Mouse (Mus musculus): Measurements from ENCODE around the gene Ascc2. TPM values are rescaled to one million over a fixed set of nuclear protein-coding genes. Genes with fewer than 3 reads are reported as not detected.
A peak's percentile ranks its signal among the peaks of the same experiment; 100 is the strongest.

Gene Ascc2
- total RNA-seq, 1 experiment: 23.8 TPM

DNA sequence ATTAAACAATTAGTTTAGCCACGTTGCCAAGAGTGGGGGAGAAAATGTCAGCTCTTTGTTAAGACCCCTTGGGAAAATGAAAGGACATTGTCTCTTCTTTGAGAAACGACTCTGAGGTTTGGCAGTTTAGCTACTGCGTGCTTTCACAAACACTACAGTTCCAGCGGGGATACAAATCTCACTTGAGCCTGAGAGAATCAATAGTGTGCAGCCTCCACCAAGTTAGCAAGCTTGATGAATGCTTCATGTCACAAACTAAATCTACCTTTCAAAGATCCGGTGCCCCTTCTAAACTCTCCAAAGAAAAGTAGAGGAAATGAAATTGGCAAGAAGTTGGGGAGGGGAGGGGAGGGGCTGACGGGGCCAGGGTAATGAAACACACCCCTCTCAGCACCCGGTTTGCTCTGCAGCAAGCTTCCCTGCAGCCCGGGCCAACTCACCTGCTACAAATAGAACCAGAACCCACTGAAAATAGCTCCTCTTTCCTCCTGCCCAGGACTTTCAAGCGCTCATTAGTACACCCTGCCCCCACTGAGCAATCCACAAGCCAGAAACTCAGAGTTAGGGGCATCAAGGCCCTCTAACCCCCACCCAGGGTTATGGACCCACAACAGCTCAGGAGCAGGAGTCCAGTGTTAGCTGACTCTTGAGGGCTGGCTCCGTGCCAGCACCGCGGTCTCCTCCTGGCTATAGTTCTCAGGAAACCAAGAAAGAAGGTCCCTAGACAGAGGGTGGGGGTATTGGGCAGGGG, 34.7 kb upstream of the Ascc2 start:
- Histone ChIP-seq H3K9ac (ENCODE audit: insufficient read depth, low read depth, low read length, poor library complexity, severe bottlenecking) (no peak overlapping the region), H3K4me1 (ENCODE audit: control insufficient read depth in 2 of 2, insufficient read depth in 2 of 2, low read length in 2 of 2, poor library complexity in 1 of 2) (peaks cover 0 to 4% of the 10 kb centered on the region in 2 experiments; a peak in 1 of 4 replicates), H3K4me3 (ENCODE audit: insufficient read depth in 1 of 2, low read depth in 1 of 2, low read length in 2 of 2, poor library complexity in 1 of 2, severe bottlenecking in 1 of 2) (peak overlapping the region in 1 of 2 experiments; percentile 33; a peak in 1 of 4 replicates), H3K36me3 (ENCODE audit: control insufficient read depth, insufficient read depth, low read length, poor library complexity, severe bottlenecking) (no peaks in the 10 kb centered on the region), H3K27ac (ENCODE audit: insufficient read depth, low read depth, low read length, poor library complexity, severe bottlenecking) (no peak overlapping the region), H3K9me3 (ENCODE audit: control insufficient read depth, insufficient read depth, low read depth, low read length) (no peaks in the 10 kb centered on the region)
- in situ Hi-C loops (cut with MboI; ENCODE audit: low sequenced_read_pairs in 2 of 2, unreplicated experiment in 2 of 2): no loop called here
- no peak for DNase-seq (ENCODE audit: low read depth, low spot score)
- TF ChIP-seq MAFK (IDR thresholded peaks at IDR 0.05; ENCODE audit: insufficient read depth, low read depth, low read length) (no peak), HCFC1 (IDR thresholded peaks at IDR 0.05; ENCODE audit: borderline replicate concordance, insufficient read depth, low read length) (no peak), CHD2 (IDR thresholded peaks at IDR 0.05; ENCODE audit: low read depth, low read length) (no peak), ZC3H11A (IDR thresholded peaks at IDR 0.05; ENCODE audit: borderline replicate concordance, low read depth, low read length) (no peak), ZNF384 (IDR thresholded peaks at IDR 0.05; ENCODE audit: low read depth, low read length) (no peak)

DNA sequence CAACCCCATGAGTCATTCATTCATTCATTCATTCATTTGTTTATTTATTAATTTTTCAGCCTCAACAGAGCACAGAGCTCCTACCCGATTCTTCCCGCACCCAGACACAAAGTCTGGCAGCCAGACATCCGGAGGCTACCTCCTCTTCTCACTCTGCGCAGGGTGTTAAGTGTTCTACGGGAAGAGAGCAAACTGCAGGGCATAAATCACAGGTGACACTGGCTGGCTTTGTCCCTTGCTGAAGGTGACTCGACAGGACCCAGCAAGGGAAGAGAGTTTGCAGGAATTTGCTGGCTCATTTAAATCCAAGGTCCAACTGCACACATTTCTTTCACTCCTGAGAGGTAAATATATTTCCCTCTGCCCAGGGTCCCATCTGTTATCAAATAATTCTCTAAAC, 33.1 kb upstream of the Ascc2 start:
- Histone ChIP-seq H3K36me3 (ENCODE audit: control insufficient read depth, insufficient read depth, low read length, poor library complexity, severe bottlenecking) (no peaks in the 10 kb centered on the region), H3K4me1 (ENCODE audit: control insufficient read depth in 2 of 2, insufficient read depth in 2 of 2, low read length in 2 of 2, poor library complexity in 1 of 2) (peaks cover 0 to 4% of the 10 kb centered on the region in 2 experiments; a peak in 1 of 4 replicates), H3K4me3 (ENCODE audit: insufficient read depth in 1 of 2, low read depth in 1 of 2, low read length in 2 of 2, poor library complexity in 1 of 2, severe bottlenecking in 1 of 2) (no peak overlapping the region), H3K27ac (ENCODE audit: insufficient read depth, low read depth, low read length, poor library complexity, severe bottlenecking) (no peak overlapping the region), H3K9me3 (ENCODE audit: control insufficient read depth, insufficient read depth, low read depth, low read length) (no peaks in the 10 kb centered on the region), H3K9ac (ENCODE audit: insufficient read depth, low read depth, low read length, poor library complexity, severe bottlenecking) (no peak overlapping the region)
- no peak for TF ChIP-seq HCFC1 (IDR thresholded peaks at IDR 0.05; ENCODE audit: borderline replicate concordance, insufficient read depth, low read length)
- 0 out of 2 replicates have a peak, but pooled peaks have one; percentile 20 for TF ChIP-seq MAFK (IDR thresholded peaks at IDR 0.05; ENCODE audit: insufficient read depth, low read depth, low read length)
- in situ Hi-C loops (cut with MboI; ENCODE audit: low sequenced_read_pairs in 2 of 2, unreplicated experiment in 2 of 2): no loop called here
- DNase-seq (ENCODE audit: low read depth, low spot score): no peak

DNA sequence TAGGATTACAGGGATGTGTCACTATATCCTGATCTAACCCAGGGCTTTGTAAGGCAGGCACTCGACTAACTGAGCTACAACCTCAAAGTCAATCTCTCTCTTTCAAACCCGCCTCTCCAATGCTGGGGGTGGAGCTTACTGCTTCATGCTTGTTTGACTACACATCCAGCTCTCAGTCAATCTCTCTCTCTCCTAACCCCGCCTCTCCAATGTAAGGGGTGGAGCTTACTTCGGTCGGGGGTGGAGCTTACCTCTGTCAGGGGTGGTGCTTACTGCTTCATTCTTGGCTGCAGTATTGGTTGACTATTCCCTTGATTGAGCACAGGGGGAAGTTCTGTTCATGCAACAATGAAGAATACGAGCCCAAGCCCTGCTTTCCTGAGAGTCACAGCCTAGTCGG, 32.1 kb upstream of the Ascc2 start:
- H3K9me3 ChIP-seq (ENCODE audit: control insufficient read depth, insufficient read depth, low read depth, low read length): no peaks in the 10 kb centered on the region
- in situ Hi-C loops (cut with MboI; ENCODE audit: low sequenced_read_pairs in 2 of 2, unreplicated experiment in 2 of 2): no loop called here
- no peak for TF ChIP-seq MAFK (IDR thresholded peaks at IDR 0.05; ENCODE audit: insufficient read depth, low read depth, low read length)
- TF ChIP-seq ZC3H11A (IDR thresholded peaks at IDR 0.05; ENCODE audit: borderline replicate concordance, low read depth, low read length): no peak
- no peak for TF ChIP-seq HCFC1 (IDR thresholded peaks at IDR 0.05; ENCODE audit: borderline replicate concordance, insufficient read depth, low read length)
- no peak for TF ChIP-seq CHD2 (IDR thresholded peaks at IDR 0.05; ENCODE audit: low read depth, low read length)
- TF ChIP-seq ZNF384 (IDR thresholded peaks at IDR 0.05; ENCODE audit: low read depth, low read length): no peak

DNA sequence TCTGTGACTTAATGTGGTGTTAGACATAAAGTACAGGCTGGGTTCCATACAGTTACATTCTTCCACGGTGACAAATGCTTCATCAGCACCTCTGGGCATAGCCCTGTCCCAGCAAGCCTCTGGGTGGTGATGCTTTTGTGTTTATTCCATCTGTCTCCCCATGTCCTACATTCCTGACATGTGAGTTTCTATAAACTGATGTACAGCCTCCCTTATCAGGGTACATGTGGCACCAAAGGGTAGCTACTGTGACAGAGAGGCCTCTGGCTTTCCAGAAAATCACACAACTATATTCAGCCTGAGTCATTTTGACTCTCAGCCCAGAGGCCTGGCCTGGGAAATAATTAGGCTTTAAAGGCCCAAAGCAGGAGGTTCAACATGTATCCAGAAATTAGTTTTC, 31.0 kb upstream of the Ascc2 start:
- H3K9me3 ChIP-seq (ENCODE audit: control insufficient read depth, insufficient read depth, low read depth, low read length): no peaks in the 10 kb centered on the region
- no peak for TF ChIP-seq ZNF384 (IDR thresholded peaks at IDR 0.05; ENCODE audit: low read depth, low read length)
- TF ChIP-seq ZC3H11A (IDR thresholded peaks at IDR 0.05; ENCODE audit: borderline replicate concordance, low read depth, low read length): no peak
- no peak for TF ChIP-seq MAFK (IDR thresholded peaks at IDR 0.05; ENCODE audit: insufficient read depth, low read depth, low read length)
- TF ChIP-seq CHD2 (IDR thresholded peaks at IDR 0.05; ENCODE audit: low read depth, low read length): no peak
- TF ChIP-seq HCFC1 (IDR thresholded peaks at IDR 0.05; ENCODE audit: borderline replicate concordance, insufficient read depth, low read length): no peak
- no peaks in the 10 kb centered on the region for H3K36me3 ChIP-seq (ENCODE audit: control insufficient read depth, insufficient read depth, low read length, poor library complexity, severe bottlenecking)
- no peak overlapping the region for H3K27ac ChIP-seq (ENCODE audit: insufficient read depth, low read depth, low read length, poor library complexity, severe bottlenecking)
- peaks cover 0 to 4% of the 10 kb centered on the region in 2 experiments; a peak in 1 of 4 replicates for H3K4me1 ChIP-seq (ENCODE audit: control insufficient read depth in 2 of 2, insufficient read depth in 2 of 2, low read length in 2 of 2, poor library complexity in 1 of 2)
- in situ Hi-C loops (cut with MboI; ENCODE audit: low sequenced_read_pairs in 2 of 2, unreplicated experiment in 2 of 2): no loop called here
- DNase-seq (ENCODE audit: low read depth, low spot score): no peak
- H3K9ac ChIP-seq (ENCODE audit: insufficient read depth, low read depth, low read length, poor library complexity, severe bottlenecking): no peak overlapping the region
- no peak overlapping the region for H3K4me3 ChIP-seq (ENCODE audit: insufficient read depth in 1 of 2, low read depth in 1 of 2, low read length in 2 of 2, poor library complexity in 1 of 2, severe bottlenecking in 1 of 2)

More for the DNA sequence above, 32.1 kb upstream of the Ascc2 start:
- DNase-seq (ENCODE audit: low read depth, low spot score): peak; percentile 96
- H3K4me3 ChIP-seq (ENCODE audit: insufficient read depth in 1 of 2, low read depth in 1 of 2, low read length in 2 of 2, poor library complexity in 1 of 2, severe bottlenecking in 1 of 2): no peak overlapping the region
- H3K36me3 ChIP-seq (ENCODE audit: control insufficient read depth, insufficient read depth, low read length, poor library complexity, severe bottlenecking): no peaks in the 10 kb centered on the region
- peaks cover 0 to 4% of the 10 kb centered on the region in 2 experiments; a peak in 1 of 4 replicates for H3K4me1 ChIP-seq (ENCODE audit: control insufficient read depth in 2 of 2, insufficient read depth in 2 of 2, low read length in 2 of 2, poor library complexity in 1 of 2)
- no peak overlapping the region for H3K27ac ChIP-seq (ENCODE audit: insufficient read depth, low read depth, low read length, poor library complexity, severe bottlenecking)
- no peak overlapping the region for H3K9ac ChIP-seq (ENCODE audit: insufficient read depth, low read depth, low read length, poor library complexity, severe bottlenecking)
